Mouse (Mus musculus): Measurements from ENCODE around the gene Rapgef2. TPM values are rescaled to one million over a fixed set of nuclear protein-coding genes. Genes with fewer than 3 reads are reported as not detected.
"Not testable (repeated sequence)": the region's sequence is repeated elsewhere in the genome, so short reads cannot be mapped to it uniquely, and the experiment has no call there.

Rapgef2 gene
- polyA plus RNA-seq, 3 experiments from 2014 or later: 5.0 to 7.9 (median 6.5) TPM

DNA sequence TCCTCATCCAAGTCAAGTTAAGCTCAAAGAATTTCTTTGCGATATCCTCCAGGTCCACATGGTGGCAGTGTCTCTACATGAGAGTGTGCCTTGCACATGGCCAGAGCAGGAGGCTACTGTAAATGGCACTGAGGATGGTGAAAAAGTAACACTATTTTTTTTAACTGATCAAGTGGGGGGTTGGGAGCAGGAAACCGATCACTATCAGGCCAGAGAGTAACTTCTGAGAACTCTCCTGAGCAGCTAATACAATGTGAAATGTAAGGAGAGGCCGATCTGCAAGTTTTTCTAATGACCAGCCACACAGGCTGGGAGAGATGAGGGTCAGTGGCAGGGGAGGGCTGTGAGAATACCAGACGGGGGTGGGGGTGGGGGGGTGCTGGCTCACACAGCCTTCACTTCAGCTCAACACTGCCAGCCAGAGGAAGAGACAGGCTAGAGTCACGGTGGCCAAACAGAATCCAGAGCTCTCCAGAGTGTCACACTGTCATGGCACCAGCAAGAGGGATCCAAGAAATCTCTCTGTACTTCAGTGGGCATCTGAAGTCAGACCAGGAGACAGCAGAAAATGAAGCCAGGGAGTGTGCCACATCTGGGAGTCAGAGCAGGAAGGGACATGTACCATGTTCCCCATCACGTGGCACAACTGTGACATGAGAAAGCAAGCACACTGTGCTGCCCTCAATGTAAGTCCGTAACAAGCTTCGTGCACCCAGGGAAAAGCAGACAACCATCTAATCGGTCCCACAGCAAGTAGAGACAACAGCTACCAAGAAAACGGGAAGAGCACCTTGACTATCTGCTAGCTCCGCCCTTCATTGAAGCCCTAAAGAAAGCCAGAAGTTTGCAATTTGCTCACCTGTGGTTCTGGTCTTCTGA, 83.8 kb downstream of the Rapgef2 start:
- ATAC-seq: peak; percentile 85

DNA sequence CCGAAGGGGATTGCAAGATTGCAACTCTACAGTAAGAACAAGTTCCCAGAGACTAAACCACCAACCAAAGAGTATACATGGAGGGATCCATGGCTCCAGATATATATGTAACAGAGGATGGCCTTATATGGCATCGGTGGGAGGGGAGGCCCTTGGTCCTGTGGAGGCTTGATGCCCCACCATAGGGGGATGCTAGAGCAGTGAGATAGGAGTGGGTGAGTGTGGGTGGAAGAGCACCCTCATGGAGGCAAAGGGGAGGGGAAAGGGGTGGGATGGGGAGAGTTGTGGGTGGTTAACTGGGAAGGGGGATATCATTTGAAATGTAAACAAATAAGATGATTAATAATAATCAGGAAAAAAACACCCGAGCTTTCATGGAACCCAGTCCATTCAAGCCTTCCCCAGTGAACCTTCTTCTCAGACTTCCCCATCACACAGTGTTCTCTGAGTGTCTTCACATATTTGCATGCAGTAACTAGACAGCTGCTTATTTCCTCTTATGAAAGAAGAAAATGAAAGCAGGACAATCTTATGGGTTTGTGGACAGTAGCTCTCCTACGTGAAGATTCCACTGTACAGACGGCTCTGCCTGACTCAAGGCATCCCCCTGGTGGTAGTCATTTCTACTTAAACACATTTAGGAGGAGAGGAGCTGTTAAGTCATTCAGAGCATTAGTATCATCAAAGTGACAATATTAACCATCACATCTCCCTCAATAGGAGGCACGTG, 89.4 kb downstream of the Rapgef2 start:
- peak; percentile 93 for ATAC-seq

DNA sequence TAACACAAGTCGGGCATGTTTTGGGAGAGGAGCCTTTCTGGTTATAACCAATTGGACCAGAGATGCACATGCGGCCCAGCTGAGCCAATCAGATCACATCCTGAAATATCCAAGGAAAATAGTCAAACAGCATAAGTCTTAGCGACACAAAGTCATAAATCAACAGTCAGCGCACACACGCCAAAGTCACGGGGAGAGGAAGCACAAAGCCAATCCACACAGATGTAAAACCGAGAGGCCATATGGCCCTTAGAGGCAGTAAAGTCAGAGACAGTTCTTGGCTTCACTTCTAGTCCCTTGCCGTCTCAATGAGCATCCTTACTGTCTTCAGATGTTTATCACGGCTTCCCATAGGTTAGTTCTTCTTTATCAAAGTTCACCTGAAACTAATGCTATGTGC, 91.0 kb downstream of the Rapgef2 start:
- no peak for ATAC-seq

DNA sequence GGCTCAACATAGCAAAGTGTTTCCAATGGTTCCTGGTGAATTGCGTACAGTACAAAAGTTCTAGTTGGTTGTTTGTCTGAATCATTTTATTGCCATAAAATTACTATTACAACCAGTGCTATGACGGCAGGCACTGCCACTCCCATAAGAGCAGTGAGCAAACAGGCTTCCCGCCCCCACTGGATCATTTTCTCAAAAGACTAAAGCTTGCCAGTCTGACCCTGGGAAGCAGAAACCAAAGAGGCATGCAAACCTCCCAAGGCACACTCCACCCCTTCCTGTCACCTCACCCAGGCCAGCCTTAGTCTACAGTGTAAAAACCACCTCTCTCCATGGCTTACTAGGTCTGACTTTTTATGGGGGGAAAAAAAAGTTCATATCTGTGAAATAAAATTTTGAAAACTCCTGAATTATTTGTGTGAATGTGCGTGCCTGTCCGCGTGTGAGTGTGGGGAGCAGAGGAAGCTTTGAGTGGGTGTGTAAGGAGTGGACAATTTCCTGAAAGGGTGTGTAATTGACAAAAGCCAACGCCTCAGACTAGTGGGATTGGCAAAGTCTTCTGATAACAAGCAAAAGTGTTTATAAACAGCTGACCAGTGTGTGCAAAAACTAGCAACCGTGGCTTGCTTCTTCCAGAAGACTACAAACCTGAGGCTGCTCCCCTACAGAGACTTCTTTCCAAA, 92.1 kb downstream of the Rapgef2 start:
- no peak for ATAC-seq

DNA sequence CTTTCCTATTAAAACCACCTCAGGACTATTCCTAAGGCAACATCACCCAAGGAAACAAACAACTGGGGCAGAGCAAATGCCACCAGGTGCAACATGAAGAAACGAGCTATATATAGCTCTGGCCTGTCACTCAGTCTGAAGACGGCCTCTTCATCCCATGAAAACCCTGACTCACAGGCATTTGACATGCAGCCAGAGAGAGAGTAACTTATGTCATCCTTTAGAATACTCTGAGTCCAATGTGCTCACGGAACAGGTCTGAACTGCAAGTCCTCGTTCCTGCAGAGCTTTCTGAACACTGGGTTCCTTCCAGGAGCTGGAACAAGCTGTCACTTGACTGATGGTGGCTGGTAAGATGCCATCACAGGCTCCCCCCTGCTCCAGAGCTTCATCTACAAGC, 93.3 kb downstream of the Rapgef2 start:
- ATAC-seq: no peak

DNA sequence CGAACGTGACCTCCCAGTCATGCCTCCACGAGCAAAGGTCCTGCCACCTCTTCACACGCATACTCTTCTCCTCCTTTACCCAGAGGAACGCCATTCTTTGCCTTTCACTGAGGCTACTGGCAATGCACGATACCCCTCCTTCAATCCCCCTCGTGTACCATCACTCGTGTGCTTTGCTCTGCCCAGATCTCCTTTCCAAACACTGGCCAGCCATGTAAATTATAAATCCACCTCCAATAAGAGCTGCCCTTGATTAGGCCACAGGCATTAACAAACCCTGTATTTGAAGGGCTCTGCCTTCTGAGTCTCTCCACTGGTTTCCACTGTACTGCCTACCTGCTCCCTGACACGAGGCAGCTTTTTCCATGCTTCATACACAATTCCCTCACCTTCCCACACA, 94.3 kb downstream of the Rapgef2 start:
- no peak for ATAC-seq

DNA sequence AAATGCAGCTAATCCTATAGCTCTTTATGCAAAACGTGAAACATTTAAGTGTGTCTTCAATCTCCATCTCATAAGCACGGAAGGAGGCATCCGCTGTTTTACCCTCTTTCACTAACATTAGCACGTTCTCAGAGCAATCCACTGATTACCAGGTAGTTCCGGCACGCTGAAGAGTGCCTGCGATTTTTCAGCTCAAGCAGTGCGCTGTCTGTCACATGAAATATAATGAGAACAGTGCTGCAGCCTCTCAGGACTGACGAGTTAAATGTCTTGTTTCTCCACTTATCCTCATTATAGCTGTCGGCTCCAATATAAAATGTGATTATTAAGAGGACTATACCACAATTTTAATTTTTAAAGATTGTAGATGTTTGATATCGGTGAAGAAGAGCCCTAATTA, 94.8 kb downstream of the Rapgef2 start:
- ATAC-seq: no peak

DNA sequence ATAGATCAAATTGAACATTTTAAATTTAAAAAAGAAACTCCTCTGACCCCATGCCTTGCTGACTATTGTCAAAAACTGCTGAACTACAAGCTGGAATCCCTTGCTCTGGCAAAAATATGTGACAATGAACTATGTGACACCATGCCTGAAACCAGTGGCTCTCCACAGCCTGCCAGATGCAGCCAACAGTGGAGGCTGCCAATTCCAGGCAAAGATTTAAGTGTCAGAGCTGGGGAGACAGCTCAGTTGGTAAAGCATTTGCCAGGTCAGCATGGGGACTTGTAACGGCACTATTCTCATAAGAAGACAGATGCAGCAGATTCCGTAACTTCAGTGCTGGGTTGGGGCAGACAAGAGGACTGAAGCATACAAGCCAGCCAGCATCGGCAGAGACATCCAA, 95.9 kb downstream of the Rapgef2 start:
- ATAC-seq: no peak

DNA sequence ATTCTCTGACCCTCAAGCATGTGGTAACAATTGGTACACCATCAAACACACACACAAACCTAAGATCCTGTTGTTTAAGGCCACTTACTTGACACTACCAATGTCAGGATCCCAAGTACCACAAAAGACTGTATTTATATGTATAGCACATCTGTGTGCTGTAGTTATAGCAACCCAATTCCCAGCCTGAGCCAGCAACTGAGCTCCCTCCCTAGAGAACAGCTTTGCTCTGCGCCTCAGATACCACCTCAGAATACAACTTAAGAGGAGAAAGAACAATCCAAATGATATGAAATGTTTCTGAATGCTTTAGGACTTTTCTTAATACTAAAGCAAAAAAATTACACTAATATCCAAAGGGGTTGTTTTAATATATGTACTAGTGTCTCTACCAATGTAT, 98.4 kb downstream of the Rapgef2 start:
- no peak for ATAC-seq

DNA sequence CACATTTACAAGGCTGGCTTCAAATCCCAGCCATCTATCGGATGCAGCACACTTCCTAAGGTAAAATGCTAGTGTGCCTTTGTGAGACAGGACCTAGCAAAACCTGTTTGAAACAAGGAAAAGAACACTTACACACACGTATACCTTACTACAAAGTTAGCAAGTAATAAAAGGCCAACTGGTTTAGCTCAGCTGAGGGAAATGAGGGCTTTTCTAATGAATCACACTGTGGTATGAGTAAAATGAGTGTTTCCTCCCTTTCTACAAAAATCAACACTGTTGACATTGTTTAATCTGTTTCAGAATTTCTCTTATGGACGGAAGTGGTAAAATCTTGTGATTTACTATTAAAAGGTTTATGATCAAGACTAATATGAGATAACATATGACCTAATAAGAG, 104.0 kb downstream of the Rapgef2 start:
- ATAC-seq: no peak

DNA sequence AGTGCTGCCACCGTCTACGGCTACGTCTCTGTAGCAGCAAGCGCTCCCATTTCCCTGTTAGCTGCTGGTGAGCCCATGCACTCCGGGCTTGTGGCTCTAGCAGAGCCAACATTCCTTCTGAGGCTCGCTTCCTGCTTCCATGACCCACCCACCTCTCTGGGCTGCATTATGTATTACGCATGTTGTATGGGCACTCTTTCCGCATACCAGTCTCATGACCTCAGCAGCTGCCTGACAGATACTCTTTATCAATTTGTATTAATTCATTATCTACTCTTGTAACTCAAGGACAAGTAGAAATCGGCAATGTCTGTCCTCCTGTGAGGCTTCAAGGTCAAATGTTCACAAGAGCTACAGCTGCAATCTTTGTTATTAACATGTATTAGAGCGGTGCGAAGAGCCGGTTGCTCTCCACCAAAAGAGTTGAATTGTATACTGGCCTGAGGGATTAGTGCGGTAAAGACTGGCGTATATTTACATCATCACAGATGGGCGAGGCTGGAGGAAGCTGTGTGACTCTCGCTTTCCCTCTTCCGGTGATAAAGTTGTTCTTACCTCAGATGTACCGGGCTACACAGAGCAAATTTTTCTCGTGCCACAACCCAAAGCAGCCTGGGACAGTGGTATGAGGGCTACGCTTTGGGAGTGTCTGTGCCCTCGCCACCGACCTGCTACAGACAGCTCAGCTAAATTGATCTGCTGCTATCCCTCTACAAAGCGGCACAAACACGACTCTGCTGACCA, 104.9 kb downstream of the Rapgef2 start:
- ATAC-seq: peak; percentile 23

DNA sequence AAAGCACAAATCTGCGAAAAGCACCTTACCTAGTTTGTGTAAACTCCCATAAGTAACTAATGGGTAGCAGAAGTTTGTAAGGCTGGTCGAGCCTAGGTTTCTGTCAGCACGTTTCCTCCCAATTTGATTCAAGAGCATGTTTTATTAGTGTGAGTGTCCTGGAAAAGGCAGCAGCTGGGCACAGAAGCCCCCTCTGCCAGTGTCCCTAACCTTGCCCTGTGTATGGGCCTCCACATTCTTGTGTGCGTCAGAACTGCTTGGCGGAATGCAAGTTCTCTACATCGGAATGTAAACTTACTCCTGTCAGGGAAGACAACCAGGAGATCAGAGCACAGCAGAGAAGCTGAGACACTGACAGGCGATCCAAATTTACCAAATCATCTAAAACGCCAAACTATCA, 106.2 kb downstream of the Rapgef2 start:
- ATAC-seq: no peak

DNA sequence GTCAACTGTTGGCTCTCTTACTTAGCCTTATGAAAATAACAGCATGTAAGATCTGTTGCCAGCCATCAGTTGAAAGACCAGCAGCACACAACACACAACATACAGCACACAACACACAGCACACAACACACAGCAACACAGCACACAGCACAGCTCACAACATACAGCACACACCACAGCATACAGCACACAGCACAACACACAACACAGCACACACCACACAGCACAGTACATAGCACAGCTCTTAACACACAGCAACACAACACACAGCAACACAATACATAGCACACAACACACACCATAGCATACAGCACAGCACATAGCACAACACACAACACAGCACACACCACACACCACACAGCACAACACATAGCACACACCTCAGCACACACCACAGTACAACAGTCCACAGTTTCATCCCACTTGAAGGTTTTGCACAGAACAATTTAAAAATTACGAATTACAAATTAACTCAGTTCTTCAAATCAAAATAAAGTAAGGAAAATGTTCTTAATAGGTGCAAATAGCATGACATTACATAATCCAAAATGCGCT, 106.7 kb downstream of the Rapgef2 start:
- ATAC-seq: no peak

DNA sequence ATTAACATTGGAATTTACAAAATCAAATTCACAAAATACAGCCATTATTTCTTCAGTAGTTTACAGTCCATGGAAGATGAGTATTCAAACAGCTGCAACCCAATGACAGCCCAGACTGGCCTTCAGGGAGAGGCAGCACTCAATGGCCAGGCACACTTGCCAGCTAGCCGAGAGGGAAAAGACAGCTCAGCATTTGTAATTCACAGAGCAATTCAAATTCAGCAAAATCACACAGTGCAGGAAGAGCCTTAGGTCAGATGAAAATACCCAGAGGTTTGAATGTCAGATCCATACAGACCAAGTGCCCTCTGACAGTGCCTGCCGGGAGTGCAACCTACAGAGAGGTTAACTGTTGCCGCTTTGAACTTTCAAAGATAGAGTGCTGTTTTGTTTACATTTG, 107.6 kb downstream of the Rapgef2 start:
- ATAC-seq: no peak

DNA sequence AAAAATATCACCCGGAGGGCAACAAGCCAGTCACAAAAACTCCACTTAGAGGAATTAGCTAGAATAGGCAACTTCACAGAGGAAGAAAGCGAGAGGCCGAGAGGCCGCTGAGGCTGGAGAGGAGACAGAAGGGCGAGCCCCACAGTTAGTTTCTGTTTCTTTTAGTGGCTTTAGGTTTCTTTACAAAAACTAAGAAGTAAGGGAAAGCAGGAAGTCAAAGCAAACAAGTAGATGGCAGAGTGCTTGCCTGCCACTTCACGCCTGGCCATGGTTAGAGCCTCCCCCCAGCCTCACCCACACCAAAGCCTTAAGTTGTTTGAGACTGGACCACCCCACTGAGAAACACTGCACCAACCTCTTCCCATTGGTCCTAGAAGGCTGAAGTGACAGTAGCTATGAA, 108.2 kb downstream of the Rapgef2 start:
- peak; percentile 56 for ATAC-seq

DNA sequence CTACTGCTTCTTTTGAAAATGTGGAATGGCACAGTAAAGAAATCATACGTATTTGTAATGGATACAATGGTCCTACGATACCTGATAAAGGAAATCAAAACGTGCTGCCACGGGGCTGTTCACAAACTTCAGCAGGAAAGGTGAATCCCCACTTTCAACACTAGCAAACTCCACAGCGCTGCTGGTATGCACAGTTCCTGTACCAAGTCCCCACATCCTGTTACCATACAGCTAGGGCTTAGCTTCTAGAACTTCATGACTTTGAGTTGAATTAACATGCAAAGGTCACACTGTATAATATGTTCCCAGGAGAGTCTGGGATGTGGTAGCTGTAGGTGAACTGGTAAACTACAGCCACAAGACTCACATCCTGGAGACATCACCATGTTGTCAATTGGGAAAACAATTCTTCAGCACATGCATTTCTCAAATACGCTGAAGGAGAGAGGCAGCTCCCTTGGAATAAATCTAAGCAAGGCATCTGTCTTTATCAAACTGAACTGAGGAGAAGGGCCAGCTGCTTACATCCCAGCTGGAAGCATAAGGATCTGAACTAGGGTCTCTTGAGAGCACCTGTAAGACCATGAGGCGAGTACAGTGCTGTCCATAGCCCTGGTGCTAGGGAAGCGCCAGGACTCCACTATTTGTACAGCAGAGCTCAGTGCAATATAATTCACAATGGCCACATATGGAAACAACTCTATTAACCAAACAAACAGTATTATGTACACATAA, 109.0 kb downstream of the Rapgef2 start:
- ATAC-seq: peak; percentile 87

DNA sequence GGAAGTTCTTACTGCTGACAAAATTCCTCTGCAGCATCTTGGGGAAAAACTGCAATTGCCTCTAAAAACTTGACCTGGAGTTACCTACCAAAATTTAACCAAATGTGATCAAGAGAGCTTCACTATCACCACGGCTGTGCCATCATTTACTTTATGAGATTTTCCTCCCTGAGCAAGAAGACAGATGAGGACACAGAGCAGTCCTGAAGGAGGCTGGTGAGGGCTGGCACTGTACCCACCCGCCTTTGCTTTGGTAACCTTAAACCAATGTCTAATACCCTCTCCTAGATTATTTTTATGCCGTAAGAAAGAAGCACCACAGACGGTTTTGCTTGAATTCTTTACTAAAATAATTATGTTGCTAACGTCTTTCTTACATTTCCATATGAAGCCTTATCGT, 112.1 kb downstream of the Rapgef2 start:
- no peak for ATAC-seq

DNA sequence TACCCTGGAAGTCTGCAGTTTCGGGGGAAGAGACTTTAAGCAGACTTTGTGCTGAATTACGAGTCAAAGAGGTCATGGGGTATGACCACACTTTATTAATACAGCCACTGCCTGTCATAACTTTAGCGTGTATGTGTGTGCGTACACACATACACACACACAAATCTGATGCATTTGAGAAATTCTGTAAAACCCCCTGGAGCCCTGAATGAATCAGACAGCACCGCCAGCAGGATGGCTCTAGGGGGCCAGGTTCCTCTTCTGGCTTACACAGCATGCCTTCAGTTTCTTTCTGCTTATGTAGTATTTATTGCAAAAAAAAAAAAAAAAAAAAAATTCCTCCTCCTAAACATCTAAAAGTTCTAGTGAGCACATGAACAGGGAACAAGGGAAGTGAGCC, 113.0 kb downstream of the Rapgef2 start:
- no peak for ATAC-seq

DNA sequence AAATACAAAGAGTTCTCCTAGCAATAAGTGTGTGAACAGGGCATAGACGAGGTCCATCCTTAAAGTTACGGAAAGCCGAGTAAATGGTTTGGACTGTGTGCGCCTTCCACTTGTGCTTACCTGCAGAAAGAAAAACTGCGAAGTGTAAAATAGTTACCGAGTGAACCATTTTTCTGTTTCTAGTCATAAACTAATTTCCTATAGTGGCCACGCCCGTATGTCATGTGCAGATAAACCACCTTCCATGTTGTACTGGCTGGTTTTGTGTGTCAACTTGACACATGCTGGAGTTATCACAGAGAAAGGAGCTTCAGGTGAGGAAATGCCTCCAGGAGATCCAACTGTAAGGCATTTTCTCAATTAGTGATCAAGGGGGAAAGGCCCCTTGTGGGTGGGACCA, 115.2 kb downstream of the Rapgef2 start:
- not testable (repeated sequence) for ATAC-seq

DNA sequence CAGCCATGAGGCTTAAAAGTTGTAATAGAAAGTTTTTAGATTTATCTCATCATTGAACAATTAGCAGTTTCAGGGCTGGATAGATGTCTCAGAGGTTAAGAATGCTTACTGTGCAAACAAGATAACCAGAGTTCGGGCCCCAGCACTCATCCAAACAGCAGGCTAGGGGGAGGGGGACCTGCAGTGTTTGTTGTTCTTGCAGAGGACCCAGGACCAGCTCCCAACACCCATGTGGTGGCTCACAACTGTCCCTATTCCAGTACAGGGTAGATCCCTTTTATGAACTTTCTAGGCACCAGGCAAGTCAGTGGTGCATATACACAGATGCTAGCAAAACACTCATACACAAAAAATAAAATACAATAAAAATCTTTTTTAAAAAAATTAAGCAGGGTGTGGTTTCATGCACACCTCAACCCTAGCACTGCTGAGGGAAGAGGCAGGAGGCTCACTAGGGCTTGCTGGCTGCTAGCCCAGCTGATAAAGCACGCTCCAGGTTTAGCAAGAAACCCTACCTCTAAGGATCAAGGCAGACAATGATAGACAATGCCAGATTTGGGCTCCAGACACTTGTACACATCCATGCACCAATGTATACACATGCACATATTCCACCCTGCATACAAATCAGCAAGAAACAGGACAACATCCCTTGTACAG, 118.0 kb downstream of the Rapgef2 start:
- ATAC-seq: no peak

DNA sequence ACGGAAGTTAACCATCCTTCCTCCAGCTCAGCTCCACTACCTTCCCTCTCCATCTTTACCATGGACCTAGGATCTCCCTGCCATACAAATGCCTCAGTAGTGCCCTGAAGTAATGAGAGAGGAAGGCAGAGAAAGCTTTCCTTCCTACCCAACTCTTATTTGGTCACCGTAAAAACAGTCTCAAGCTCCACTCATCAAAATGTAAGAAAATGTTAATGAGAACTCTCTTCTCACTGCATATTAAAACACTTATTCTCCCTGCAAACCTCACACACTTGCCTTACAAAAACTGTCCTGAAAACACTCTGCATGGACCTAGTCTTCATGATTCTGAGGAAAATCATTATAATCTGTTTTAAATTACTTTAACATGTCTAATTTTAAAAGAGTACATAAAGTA, 118.7 kb downstream of the Rapgef2 start:
- ATAC-seq: no peak

Data from inflammation-experienced regulatory T-cells, adult 6 months (primary cell).